Mouse (Mus musculus): Measurements from ENCODE around the gene Cmtr1.

Cmtr1 gene

DNA sequence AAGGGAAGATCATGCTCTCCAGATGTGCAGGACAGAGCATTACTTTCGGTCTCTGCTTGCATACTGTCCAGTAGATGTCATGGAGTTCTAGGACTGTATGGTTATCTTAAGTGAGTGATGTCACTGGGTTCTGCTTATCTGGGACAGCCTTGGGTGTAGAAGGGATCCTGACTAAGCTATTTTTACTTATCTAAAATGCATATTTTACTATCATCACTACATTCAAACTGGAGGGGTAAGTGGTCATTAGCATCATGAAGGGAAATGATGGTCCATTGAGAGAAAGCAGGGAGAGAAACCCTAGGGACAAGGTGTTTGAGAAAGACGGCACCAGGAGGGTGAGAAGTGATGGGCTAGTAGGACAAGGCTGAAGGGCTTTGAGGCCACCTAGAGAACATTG is 2.1 kb upstream of the Cmtr1 start:
- no peak for TF ChIP-seq GATA4 (IDR thresholded peaks at IDR 0.05; ENCODE audit: insufficient replicate concordance, low read length)

DNA sequence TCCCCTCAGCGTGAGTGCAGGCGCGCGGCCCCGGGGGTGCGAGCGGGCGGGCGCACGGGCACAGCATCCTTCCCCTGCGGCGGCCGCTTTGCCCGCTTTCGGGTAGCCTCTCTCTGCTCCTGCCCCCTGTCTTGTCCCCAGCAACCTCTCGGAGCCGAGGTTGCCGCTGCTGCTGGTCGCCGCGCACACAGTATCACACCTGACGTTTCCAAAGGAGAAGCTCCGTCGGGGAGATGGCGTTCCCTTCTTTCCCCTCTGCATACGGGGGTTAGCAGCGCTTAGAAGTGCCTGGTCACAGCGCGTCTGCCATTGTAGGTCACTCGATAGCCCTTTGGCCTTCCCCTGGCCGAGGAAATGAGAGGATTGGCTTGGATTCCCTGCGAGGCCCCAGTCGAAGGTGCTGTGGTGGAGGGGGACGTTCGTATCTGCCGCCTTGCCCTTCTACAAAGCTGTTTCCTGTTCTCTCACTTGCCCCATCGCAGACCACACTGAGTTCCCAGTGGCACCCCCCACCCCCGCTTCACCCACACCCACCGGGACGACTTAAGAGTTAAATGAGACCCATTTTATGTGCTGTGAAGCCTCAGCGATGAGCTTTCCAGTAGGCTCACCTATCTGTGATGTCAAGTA is 482 bp downstream of the Cmtr1 start:
- no peak for TF ChIP-seq GATA4 (IDR thresholded peaks at IDR 0.05; ENCODE audit: insufficient replicate concordance, low read length)

DNA sequence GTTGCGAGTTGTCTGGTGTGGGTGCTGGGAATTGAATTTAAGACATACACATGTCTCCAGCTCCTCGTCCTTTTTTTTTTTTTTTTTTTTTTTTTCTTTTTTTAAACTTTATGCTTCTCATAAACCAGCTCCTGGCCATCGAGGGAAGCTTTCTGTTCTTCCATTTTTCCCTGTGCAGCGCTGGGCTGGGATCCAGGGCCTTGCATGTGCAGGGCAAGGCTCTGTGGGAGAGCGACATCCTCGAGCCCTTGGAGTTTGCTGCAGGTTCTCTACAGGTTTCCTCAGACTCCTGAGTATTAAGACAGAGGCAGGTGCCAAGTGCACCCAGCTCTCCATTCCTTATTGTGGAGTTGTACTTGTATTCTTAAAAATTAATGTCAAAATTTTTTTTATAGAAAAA is 1.8 kb downstream of the Cmtr1 start:
- no peak for TF ChIP-seq GATA4 (IDR thresholded peaks at IDR 0.05; ENCODE audit: insufficient replicate concordance, low read length)

DNA sequence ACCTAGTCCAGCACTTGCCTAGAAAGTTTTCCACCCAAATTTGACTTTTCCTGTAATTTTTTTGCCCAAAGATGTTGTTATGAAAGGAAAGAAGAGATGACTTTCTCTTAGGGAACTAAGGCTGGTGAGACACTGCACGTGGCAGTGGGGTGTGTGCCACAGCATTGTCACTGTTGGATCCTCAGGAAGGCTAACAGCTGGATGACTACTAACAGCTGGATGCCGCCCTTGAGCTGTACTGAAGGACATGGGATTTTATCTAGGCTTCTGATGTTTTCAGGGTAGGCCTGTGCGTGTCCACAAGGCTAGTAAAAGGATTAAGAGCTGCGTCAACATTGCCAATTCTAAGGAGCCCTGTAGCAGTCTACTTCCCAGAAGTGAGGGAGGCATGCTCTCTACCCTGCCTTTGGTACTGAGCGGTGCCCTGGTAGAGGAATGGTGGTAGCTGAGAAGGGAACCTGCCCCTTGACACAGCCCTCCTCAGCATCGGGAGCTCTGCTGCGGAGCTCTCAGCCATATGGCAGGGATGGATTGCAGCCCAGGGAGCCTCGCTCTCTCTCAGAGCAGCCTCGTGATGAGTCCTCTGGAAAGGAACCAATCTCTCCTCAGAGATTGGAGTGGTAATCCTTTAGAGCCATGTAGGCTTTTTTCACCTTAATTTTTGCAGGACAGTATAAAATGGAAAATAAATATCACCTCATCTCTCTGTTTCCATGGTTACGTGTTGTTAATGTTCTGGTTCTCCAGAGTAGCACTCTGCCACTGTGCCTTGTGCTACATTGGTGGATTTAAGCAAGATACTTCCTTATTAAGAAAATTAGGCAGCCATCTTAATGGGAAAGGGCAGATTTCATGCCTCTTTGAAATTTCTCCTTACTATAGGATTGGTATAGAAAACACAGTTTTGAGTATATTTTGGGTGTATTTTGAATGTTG is 7.9 kb downstream of the Cmtr1 start:
- TF ChIP-seq GATA4 (IDR thresholded peaks at IDR 0.05; ENCODE audit: insufficient replicate concordance, low read length) = no peak

DNA sequence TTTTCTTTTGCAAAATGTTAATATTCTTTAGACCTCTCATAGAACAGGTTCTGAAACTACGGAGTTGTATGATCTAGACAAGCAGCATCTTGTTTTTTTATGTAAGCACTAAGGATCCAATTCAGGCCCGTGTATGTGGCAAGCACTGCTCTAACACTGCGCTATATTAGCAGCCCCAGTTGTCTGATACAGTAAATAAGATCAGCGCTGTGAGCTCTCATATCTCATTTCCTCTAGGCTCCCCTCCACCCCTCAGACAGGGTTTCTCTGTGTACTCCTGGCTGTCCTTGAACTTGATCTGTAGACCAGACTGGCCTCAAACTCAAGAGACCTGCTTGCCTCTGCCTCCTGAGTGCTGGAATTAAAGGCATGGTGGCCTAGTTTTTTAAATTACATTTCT is 8.6 kb downstream of the Cmtr1 start:
- no peak for TF ChIP-seq GATA4 (IDR thresholded peaks at IDR 0.05; ENCODE audit: insufficient replicate concordance, low read length)

DNA sequence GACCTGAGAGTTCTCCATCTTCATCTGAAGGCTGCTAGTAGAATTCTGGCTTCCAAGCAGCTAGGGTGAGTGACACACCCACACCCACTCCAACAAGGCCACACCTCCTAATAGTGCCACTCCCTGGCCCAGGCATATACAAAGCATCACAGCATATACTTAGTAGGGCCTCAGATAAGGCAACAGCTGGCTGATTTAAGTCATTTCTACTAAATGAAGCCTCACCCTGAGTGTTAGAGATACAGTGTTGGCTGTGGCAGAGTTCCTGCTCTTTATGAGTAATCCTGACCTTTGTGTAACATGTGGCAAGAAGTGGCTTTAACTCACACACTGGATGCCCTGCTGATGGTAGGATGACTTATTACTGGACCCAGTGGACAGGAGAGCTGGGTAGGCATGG is 9.5 kb downstream of the Cmtr1 start:
- no peak for TF ChIP-seq GATA4 (IDR thresholded peaks at IDR 0.05; ENCODE audit: insufficient replicate concordance, low read length)

DNA sequence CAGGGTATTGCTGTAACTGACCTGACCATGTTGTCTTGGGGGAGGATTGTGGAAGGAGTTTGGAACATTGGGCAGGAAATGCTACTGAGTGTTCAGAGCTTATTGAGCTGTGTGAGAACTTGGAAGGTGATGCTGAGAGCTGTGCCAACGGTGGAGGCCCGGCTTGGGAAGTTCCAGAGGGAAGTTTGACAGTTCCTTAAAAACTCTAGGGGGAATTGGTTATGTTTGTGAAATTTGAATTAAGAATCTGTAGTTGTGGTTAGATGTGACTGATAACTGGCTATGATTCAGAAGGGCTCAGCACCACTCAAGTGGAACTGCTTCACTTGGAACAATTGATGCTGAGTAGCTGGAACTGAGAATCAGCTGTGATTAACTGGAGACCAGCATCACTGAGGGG is 10.6 kb downstream of the Cmtr1 start:
- no peak for TF ChIP-seq GATA4 (IDR thresholded peaks at IDR 0.05; ENCODE audit: insufficient replicate concordance, low read length)

DNA sequence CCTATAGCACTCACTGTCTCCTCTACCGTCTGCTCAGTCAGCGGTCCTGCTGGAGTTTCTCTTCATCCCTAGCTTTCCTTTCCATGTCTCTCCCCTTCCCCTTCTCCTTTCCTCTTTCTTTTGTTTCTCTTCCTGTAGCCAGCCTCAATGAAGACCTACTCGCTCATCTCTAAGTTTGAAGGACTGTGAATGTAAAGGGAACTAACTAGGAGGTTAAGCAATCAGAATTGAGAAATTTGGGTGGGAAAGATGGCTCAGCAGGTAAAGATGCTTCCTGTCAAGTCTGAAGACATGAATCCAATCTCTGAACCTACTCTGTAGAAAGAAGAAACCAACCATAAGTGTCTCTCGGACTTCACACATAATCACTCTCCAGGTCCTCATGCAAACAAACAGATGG is 12.9 kb downstream of the Cmtr1 start:
- TF ChIP-seq GATA4 (IDR thresholded peaks at IDR 0.05; ENCODE audit: insufficient replicate concordance, low read length) = no peak

DNA sequence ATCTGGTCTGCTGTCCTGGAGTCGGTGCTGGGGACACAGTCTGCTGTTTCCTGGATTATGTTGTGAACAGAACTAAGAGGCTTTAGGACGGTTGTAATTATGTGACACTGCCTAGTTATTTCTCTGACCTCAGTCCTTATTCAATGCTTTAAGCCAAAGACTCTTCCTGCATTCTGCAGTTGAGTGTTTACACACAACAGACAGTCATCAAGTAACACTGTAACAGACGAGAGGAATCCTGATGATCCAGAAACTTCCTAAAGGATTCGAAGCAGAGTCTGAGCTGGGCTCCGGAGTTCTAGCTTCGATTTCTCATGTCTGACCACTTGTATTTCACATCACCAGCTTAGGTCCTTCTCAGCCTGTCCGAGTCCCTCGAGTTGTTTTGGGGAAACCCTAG is 18.1 kb downstream of the Cmtr1 start:
- no peak for TF ChIP-seq GATA4 (IDR thresholded peaks at IDR 0.05; ENCODE audit: insufficient replicate concordance, low read length)

DNA sequence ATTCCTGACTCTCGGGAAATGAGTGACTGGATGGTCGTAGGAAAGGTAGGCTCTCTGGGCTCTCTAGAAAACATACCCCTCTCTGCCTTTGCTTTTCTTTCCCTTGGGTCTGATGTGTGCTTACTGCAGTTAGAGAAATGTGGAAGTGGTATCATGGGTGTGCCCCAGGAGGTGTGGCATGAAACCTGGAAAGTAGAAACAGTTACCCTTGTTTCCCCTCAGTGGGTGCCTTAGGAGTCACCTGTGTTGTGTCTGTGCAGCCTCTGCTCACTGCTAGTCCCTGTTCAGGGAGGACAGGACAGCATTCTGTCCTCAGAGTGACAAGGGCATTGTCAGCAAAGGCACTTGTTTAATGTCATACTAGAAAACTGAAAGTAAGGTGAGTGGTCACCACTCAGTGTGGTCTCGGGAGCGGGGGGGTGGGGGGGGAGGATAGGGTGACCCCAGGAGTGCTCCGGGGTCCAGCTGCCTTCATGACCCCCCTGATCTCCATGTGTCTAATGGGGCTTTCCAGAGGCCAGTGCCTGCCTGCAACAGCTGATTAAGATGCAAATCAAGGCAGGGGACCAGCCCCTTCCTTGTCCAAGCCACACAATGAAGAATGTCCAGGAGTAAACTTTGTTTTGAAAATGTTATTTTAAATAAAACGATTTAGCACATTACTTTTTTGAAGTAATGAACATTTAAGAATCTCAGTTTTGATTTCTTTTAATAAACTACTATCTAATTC is 18.8 kb downstream of the Cmtr1 start:
- TF ChIP-seq GATA4 (IDR thresholded peaks at IDR 0.05; ENCODE audit: insufficient replicate concordance, low read length) = no peak

DNA sequence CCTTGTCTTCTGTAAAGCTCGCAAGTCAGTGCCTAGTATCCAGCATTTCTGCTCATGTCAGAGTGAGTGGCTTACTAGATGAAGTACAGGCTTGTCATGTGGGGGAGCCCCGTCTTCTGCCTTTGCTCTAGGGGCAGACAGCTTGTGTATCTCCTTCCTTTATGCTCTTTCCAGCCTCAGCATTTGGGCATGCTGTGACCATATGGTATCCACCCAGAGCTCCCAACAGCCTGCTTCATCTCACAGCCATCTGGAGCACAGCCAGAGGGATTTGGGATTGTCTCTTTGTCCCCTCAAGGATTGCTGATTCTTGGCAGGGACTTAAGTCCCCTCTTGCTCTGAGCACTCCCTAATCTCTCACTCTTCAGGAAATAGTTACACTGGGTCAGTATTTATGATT is 19.8 kb downstream of the Cmtr1 start:
- TF ChIP-seq GATA4 (IDR thresholded peaks at IDR 0.05; ENCODE audit: insufficient replicate concordance, low read length) = no peak

DNA sequence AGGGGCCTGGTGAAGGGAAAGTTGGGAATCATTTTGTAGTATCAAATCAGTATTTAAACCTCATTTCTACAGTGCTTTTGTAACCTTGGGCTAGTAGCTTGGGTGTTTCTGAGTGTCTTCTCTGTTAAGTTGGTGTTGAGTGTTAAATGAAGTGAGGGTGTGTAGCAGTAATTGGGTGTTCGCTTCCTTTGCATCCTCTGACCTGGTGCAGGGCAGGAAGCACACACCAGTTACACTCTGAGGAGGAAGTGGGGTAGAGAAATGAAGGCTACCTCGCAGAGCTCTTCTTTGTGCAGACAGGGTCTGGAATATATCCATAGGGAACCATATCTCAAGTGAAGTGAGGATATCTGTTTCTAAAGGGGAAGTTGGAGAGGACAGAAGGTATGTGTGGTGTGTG is 20.5 kb downstream of the Cmtr1 start:
- no peak for TF ChIP-seq GATA4 (IDR thresholded peaks at IDR 0.05; ENCODE audit: insufficient replicate concordance, low read length)

DNA sequence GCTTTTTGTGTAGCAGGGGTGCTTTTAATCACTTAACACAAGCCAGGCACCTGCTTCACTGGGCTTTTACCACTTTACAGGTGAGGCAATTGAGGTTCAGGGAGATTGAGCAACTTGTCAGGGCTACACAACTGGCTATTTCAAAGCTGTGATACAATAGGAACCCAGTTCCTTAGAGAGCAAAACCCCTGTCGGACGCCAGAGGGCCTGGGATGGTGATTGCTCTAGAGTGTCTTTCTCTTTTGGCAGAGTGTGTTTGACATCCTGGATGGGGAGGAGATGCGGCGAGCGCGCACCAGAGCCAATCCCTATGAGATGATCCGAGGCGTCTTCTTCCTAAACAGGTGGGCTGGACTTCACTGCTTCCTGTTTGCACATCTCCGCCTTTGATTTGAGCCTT is 21.3 kb downstream of the Cmtr1 start:
- TF ChIP-seq GATA4 (IDR thresholded peaks at IDR 0.05; ENCODE audit: insufficient replicate concordance, low read length) = no peak

DNA sequence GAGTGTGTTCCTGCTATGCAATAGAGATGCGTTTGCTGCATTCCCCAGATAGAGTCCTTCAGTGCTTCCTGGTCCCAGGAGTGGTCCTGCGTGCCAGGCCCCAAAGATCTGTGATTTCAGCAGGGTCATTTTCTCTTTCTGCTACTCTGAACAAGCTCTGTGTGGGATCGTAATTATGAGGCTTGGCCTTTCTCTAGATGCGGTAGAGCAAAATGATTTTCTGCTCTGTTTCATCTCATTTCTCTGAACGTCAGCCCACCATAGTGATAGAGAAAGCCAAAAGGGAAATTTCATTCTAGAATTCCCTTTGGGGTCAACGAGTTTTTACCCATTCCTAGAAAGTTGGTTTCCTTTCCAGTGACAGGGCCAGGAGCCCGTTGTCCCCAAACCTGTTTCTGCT is 21.9 kb downstream of the Cmtr1 start:
- no peak for TF ChIP-seq GATA4 (IDR thresholded peaks at IDR 0.05; ENCODE audit: insufficient replicate concordance, low read length)

DNA sequence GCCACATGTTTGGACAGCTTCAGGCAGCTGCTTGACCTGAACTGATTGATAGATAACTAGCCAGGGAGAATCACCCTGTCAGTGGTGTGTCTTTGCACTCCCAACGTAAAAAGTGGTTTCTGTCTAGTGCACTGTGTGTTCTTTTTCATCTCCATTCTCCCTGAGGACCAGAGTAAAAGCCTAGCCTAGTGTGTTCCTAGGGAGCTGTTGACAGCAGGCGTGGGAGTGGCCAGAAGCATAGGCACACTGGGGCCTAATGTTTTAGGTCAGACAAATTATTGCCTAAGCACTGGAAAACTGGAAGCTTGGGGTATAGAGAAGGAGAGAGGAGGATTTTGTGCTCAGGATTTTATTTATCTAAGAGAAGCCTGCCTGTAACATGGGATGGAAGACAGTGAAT is 22.7 kb downstream of the Cmtr1 start:
- TF ChIP-seq GATA4 (IDR thresholded peaks at IDR 0.05; ENCODE audit: insufficient replicate concordance, low read length) = no peak

DNA sequence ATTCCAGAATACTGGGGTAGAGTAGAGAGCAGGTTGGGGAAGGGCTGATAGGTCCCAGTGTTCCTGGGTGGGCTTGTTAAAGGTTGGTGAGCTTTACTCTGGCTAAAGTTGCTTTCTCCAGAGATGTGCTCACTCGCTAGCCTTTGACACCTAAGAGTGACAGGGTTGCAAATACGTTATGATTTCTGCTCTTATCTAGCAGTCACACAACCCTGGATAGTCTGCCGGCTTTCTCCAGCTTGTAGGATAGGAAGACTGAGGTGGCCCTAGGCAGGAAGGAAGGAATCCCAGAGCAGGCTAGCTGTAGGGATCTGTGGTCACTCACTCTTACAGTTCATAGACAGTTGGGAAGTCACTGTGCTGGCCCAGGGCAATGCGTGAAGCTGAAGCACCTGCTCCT is 23.9 kb downstream of the Cmtr1 start:
- no peak for TF ChIP-seq GATA4 (IDR thresholded peaks at IDR 0.05; ENCODE audit: insufficient replicate concordance, low read length)
